Mouse (Mus musculus): ENCODE data around the gene Rad51b.

Gene Rad51b

GRCm38 (mm10) chr12:79439961-79440360 lies 142.9 kb downstream of the Rad51b start:
- no peak for DNase-seq (ENCODE audit: low read depth)

DNA sequence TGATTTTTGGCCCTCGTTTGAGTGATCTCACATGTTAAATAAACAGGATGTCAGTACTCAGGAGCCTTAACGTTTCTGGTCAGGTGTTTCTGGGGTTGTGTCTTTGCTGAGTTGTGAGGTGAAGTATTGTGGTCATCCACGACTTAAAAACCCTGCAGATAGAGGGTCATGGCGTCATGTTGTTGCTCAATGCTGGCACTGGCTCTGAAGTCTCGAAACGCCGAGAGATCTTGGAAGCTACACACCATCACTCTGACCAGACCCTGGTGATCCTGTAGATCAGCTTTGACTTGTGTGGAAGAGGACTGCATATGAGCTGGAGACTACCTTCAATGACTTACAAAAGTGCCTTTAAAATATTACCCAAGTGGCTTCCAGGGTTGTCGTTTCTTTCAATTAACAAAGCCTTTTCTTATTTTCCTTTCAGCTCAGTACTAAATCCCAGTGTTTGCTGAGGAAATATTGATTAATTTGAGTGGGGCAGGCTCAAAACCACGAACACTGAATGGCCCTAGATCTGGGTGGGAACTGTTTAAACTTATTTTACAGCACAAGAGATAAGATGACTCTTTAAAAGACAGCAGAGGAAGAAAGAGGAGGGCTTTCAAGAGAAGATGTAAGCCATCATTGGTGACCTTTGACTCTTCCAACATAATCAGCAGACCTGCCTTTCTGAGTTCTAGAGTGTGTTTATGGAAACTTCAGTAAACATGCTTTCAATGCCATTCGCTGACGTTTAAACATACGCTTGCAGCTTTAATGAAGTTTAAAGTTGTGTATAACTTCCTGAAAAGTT lies 144.3 kb downstream of the Rad51b start:
- no peak for DNase-seq (ENCODE audit: low read depth)

GRCm38 (mm10) chr12:79442126-79442525 lies 145.0 kb downstream of the Rad51b start:
- DNase-seq (ENCODE audit: low read depth): no peak

- no peak for DNase-seq (ENCODE audit: low read depth)
Observed at GRCm38 (mm10) chr12:79442836-79443390, 145.8 kb downstream of the Rad51b start.

DNA sequence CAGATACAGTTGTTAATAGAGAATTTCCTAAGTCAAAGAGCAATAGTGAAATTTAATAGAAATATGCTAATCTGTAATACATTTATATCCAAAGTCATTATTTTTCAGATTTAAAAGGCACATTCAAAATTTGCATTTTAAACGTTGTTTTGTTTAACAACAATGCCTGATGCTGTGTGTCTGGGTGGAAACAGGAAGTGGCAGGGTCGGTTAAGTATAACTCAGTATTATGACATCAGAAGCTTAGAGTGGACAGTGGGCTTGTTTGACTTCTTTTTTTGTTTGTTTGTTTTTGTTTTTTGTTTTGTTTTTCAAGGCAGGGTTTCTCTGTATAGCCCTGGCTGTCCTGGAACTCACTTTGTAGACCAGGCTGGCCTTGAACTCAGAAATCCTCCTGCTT lies 147.6 kb downstream of the Rad51b start:
- no peak for DNase-seq (ENCODE audit: low read depth)

GRCm38 (mm10) chr12:79447039-79447438 lies 150.0 kb downstream of the Rad51b start:
- DNase-seq (ENCODE audit: low read depth): no peak

DNA sequence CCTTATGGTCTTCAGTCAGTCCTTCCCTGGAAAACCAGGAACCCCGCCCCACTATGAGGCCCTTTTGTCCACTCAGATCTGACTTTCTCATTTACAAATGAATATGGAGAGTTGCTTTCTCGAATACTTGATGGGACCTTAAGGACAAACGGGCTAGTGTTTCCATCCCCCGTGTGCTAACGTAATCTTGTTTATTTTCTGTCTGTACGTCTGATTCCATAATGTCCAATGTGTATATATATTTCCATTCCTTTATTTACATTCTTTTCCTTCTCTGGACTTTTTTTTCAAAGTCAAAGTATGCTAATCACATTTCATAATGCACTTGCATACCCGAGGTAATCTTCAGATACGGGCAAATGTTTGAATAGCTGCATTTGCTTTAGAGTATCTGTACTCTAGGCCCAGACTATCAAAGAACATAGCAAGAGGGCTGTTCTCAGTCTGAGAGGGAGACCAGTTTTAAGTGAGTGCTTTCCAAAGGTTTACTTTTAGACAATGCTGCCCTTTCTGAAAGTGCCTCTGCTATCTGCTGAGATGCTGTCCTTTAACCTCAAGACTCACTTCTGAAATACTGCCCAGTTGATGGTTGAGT lies 152.8 kb downstream of the Rad51b start:
- no peak for DNase-seq (ENCODE audit: low read depth)

GRCm38 (mm10) chr12:79452882-79453281 lies 155.8 kb downstream of the Rad51b start:
- DNase-seq (ENCODE audit: low read depth): no peak

DNA sequence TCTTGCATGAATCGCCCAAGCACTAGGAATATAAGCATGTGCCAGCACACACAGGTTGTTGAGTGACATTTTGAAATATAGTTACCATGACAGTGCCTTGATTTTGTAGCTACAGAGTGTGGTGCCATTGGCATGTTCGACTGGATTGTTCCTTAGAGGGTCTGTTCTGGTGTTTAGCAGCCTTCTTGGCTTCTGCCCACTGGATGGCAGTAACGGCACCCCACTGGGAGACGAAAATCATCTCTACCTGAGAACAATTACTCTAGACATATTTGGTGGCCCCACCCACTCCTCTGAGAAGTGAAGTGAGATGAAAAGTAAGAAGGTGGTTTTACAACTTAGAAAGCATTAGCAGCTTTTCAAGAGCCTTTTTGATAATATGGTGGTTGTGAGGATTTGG lies 156.9 kb downstream of the Rad51b start:
- no peak for DNase-seq (ENCODE audit: low read depth)

DNA sequence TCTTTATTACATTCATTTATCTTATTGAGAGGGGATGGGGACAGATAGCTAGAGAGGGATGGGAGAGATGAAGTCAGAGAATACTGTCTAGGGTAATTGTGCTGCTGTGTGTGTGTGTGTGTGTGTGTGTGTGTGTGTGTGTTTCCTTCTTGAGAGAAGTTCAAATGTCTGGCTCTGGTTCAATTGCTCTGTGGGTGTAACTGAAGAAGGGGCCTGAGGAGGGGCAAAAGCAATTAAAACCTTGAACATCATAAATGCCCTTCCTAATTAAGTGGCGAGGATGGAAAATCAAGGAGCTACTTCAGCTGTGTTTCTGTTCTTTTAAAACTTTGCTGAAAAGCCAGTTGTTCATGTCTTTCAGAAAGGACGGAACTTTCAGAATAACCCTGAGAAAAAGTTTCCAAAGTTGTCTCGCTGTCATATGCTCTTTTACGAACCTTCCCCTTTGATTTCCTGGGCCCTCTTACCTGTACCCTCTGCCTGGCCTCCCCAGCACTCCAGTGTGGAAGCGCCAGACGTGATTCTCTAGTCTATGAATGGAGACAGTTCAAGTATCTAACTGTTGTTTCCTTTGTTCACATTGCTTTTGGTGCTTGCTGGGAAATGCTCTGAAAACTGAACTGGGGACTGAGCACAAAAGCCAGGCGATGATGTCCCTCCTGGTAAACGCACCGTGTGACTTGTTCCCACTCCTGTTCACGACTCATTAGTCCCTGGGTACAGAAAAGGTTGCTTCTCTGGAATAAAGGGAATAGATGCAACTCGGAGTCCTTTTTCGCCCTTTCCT lies 158.2 kb downstream of the Rad51b start:
- DNase-seq (ENCODE audit: low read depth): no peak

DNA sequence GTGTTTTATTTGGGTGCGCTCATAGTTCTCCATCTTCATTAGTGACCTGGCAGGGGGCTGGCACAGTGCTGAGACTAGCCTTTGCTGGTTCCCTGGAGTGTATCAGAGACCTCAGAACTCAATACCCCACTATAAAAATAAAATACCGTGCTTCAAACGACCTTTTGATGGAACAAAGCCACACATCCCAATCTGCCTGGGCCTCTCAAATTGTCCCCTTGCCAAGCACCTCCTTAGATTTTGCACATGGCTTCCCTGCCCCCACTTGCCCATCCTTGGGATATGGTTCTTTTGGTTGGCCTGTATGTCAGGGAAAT lies 158.7 kb downstream of the Rad51b start:
- DNase-seq (ENCODE audit: low read depth): no peak

DNA sequence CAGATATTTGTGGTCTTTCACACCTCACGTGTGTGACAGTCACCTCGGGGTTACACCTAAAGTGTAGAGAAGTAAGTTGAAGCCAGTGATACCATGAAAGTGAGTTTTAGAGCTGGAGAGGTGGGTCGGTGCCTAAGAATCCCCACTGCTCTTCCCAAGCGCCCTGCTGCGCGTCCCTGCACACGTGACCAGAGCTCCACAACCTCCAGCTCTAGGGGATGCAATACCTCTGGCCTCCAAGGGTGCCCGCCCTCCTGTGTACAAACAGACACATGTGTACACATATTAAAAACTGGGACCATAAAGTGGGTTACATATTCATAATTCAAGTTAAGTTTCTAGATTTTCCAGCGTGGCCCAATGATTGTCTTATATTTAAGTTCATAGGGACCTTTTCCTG lies 159.2 kb downstream of the Rad51b start:
- DNase-seq (ENCODE audit: low read depth): no peak

DNA sequence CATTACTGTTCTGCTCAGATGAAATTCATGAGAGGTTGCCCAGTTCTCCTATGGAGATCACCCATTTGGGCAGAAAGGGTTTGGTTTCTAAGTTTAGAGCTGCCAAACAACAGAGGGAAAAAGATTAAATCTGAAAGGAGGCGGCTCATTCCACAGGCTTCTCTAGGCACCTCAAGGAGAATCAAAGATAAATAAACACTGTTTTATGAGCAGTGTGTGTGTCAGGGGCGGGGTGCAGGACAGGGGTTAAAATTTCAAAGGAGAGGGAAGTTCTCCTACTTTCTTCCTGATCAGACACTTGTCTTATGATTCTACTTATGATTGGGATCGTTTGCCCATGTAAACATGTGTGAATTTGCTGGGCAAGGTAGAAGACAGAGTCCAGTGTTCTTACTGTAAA lies 166.3 kb downstream of the Rad51b start:
- DNase-seq (ENCODE audit: low read depth): no peak

DNA sequence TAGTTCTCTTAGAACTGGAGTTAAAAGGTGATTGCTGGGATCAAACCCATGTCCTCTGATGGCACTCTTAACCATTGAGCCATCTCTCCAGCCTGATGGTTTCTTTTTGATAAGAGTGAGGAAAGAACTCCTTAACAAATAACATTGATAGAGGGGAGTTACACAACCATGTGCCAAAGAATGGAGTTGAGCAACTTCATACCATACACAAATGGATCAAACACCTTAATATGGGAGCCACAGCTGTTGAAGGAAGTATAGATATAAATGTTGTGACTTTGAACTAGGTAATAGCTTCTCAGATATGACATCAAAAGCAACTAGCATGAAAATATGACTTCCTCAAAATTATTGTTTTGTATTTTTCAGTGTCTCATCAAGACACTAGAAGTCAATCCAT lies 173.0 kb downstream of the Rad51b start:
- no peak for DNase-seq (ENCODE audit: low read depth)

DNA sequence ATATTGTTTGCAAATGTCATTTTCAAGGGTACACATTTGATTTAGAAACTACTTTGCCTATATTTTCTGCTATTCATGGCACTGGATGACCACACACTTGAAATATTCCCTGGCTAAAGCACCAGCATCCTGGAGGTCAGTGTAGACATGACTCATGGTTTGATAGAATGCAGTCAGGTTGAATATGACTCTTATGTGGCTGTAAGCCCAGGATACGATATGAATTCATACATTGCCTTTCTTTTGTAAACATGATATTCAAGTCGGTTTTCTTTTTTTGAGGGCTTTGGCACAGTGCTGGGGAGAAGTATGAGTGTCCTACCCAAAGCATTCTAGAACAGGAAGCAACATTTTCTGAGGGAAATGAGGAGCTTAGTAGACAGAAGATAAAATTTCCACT lies 174.8 kb downstream of the Rad51b start:
- no peak for DNase-seq (ENCODE audit: low read depth)

DNA sequence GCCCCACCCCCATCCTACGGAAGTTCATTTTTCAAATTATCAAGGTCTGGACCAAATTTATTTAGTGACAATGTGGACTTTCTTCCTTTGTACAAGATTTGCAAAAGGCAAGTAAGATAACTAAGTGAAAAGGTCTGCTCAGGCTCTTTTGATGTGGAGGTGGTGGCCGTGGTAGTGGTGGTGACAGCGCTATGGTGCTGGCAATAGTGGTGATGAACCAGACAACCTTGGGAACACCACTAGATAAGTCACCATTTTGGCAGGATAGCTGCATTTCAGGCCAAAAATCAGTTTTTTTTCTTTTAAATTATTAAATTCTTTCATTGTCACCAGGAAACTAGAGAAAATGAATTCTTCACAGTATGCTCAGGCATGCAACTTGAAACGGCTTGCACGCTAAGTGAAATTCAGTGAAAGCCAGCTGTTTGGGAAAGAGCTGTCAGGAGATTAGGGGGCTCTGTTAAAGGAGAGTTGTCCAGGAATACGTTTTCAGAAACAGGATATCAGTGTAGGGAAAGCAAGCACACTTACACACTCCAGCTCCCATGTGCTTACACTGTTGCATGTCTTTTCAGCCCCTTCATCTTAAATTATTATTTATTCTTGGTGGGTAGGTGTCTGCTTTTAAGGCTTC lies 179.4 kb downstream of the Rad51b start:
- no peak for DNase-seq (ENCODE audit: low read depth)

DNA sequence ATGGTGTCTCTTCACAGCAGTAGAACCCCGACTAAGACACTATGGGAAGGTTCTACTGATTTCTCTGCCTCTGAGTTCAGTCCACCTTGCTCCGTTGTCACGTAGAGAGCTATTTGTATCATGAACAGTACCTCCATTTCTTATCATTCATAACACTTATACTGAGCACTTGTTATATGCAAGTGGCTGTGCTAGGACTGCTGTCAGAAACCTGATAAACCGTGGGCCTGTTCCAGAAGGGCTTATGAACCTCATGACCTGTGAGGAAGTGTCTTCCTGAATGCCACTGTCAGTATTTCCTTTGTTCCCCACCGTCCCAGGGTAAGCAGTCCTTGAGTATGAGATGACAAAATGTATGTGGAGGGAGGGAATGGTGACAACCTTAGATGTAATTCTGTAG lies 181.7 kb downstream of the Rad51b start:
- DNase-seq (ENCODE audit: low read depth): no peak

GRCm38 (mm10) chr12:79485501-79485900 lies 188.4 kb downstream of the Rad51b start:
- no peak for DNase-seq (ENCODE audit: low read depth)

- DNase-seq (ENCODE audit: low read depth): no peak
Observed at GRCm38 (mm10) chr12:79488590-79489242, 191.6 kb downstream of the Rad51b start.

- no peak for DNase-seq (ENCODE audit: low read depth)
Observed at GRCm38 (mm10) chr12:79490626-79491025, 193.5 kb downstream of the Rad51b start.

DNA sequence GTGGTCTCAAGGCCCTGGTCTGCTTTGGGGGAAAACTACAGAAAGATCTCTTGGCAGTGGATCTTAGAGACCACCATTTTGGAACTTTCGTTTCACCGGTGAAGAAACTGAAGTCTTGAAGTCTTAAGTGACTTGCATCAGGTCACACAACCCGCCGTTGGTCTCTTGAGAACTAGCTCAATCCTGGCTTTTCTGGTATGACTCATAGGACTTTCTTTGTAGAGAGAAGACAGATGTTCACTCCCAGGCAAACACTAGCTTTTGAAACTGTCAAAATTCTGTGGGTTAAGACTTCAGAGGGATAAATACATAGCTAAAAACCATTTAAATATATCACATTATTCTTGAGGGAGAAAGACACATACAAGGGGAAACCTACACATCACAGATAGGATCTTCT lies 195.1 kb downstream of the Rad51b start:
- DNase-seq (ENCODE audit: low read depth): no peak

GRCm38 (mm10) chr12:79492613-79493012 lies 195.5 kb downstream of the Rad51b start:
- DNase-seq (ENCODE audit: low read depth): no peak

Data from c-Kit-positive CD71-negative TER-119-negative erythroid progenitor cells, embryonic 14.5 days (primary cell).